Mouse (Mus musculus): Measurements from ENCODE around the gene Lrrk2. TPM values are rescaled to one million over a fixed set of nuclear protein-coding genes. Genes with fewer than 3 reads are reported as not detected.

Gene Lrrk2
- polyA plus RNA-seq, 1 experiment from 2014 or later: 1.6 TPM

GRCm38 (mm10) chr15:91754546-91754945 lies 81.6 kb downstream of the Lrrk2 start:
- H3K4me2 ChIP-seq (ENCODE audit: low read length): no peak overlapping the region
- no peak overlapping the region for H3K27ac ChIP-seq (ENCODE audit: low read depth, low read length)
- ATAC-seq (no peak), DNase-seq (ENCODE audit: low spot score) (peak; percentile 83)
- no peaks in the 10 kb centered on the region for H3K27me3 ChIP-seq (replicated peaks; ENCODE audit: control insufficient read depth, insufficient read depth, low read length)
- WGBS: 21% methylated on average over 3 of the region's 3 CpGs
- 0 out of 2 replicates have a peak, but pooled peaks cover 2% of the 10 kb centered on the region for H3K4me1 ChIP-seq (ENCODE audit: control insufficient read depth, insufficient read depth, low read length)
- H3K9me3 ChIP-seq (replicated peaks; ENCODE audit: control insufficient read depth, low read length): no peaks in the 10 kb centered on the region
- H3K4me3 ChIP-seq (ENCODE audit: low read depth, low read length): no peak overlapping the region
- no peaks in the 10 kb centered on the region for H3K36me3 ChIP-seq (ENCODE audit: control insufficient read depth, insufficient read depth, low read length)
- no peak overlapping the region for H3K9ac ChIP-seq (ENCODE audit: low read length)

DNA sequence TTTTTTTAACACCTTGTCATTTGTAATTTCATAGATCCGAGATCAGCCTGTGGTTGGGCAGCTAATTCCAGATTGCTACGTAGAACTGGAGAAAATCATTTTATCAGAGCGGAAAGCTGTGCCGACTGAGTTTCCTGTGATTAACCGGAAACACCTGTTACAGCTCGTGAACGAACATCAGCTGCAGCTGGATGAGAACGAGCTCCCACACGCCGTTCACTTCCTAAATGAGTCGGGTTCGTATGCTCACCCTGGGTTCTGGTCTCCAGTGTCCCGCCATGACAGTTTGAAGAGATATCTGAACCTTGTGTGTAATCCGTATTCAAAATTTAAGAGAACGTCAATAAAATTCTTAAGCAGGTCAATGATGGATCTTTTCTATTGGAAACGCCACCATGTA lies 82.8 kb downstream of the Lrrk2 start:
- Histone ChIP-seq H3K27me3 (replicated peaks; ENCODE audit: control insufficient read depth, insufficient read depth, low read length) (no peaks in the 10 kb centered on the region), H3K4me2 (ENCODE audit: low read length) (no peak overlapping the region), H3K36me3 (ENCODE audit: control insufficient read depth, insufficient read depth, low read length) (no peaks in the 10 kb centered on the region), H3K27ac (ENCODE audit: low read depth, low read length) (no peak overlapping the region), H3K9me3 (replicated peaks; ENCODE audit: control insufficient read depth, low read length) (no peaks in the 10 kb centered on the region), H3K4me1 (ENCODE audit: control insufficient read depth, insufficient read depth, low read length) (0 out of 2 replicates have a peak, but pooled peaks cover 2% of the 10 kb centered on the region), H3K4me3 (ENCODE audit: low read depth, low read length) (no peak overlapping the region), H3K9ac (ENCODE audit: low read length) (no peak overlapping the region)
- ATAC-seq (no peak), DNase-seq (ENCODE audit: low spot score) (no peak)
- WGBS: 92% methylated on average over 16 of the region's 16 CpGs

- WGBS: 48% methylated on average over 4 of the region's 4 CpGs
- Histone ChIP-seq H3K27me3 (replicated peaks; ENCODE audit: control insufficient read depth, insufficient read depth, low read length) (no peaks in the 10 kb centered on the region), H3K4me1 (ENCODE audit: control insufficient read depth, insufficient read depth, low read length) (no peaks in the 10 kb centered on the region), H3K4me2 (ENCODE audit: low read length) (no peak overlapping the region), H3K27ac (ENCODE audit: low read depth, low read length) (no peak overlapping the region), H3K9ac (ENCODE audit: low read length) (no peak overlapping the region), H3K9me3 (replicated peaks; ENCODE audit: control insufficient read depth, low read length) (no peaks in the 10 kb centered on the region), H3K36me3 (ENCODE audit: control insufficient read depth, insufficient read depth, low read length) (no peaks in the 10 kb centered on the region), H3K4me3 (ENCODE audit: low read depth, low read length) (no peak overlapping the region)
- no peak for DNase-seq (ENCODE audit: low spot score)
- ATAC-seq: no peak
These were observed 99.1 kb downstream of the Lrrk2 start for GRCm38 (mm10) chr15:91772041-91772440.

DNA sequence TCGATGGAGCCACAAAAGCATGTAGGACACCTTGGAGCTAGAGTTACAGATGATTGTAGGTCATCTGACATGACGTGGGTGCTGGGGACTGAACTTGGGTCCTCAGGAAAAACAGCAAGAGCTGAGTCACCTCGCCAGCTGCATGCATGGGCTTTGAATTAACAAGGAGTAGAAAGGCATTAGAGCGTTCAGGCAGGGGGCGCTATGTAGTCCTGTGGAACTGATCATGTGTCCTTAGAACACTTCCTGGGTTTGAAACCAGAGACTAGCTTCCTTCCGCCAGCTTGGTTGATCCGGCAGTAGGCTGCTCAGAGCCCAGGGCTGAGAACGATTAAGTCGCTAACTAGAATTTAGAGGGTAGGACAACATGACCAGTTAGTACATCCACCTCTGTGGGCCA lies 106.2 kb downstream of the Lrrk2 start:
- H3K36me3 ChIP-seq (ENCODE audit: control insufficient read depth, insufficient read depth, low read length): no peaks in the 10 kb centered on the region
- 93% methylated on average over 9 of the region's 9 CpGs for WGBS
- no peak for ATAC-seq
- H3K9me3 ChIP-seq (replicated peaks; ENCODE audit: control insufficient read depth, low read length): no peaks in the 10 kb centered on the region
- H3K9ac ChIP-seq (ENCODE audit: low read length): no peak overlapping the region
- no peaks in the 10 kb centered on the region for H3K27me3 ChIP-seq (replicated peaks; ENCODE audit: control insufficient read depth, insufficient read depth, low read length)
- DNase-seq (ENCODE audit: low spot score): no peak
- H3K4me2 ChIP-seq (ENCODE audit: low read length): no peak overlapping the region
- no peak overlapping the region for H3K27ac ChIP-seq (ENCODE audit: low read depth, low read length)
- H3K4me1 ChIP-seq (ENCODE audit: control insufficient read depth, insufficient read depth, low read length): no peaks in the 10 kb centered on the region
- H3K4me3 ChIP-seq (ENCODE audit: low read depth, low read length): no peak overlapping the region

- Histone ChIP-seq H3K9me3 (replicated peaks; ENCODE audit: control insufficient read depth, low read length) (no peaks in the 10 kb centered on the region), H3K4me1 (ENCODE audit: control insufficient read depth, insufficient read depth, low read length) (no peaks in the 10 kb centered on the region), H3K27ac (ENCODE audit: low read depth, low read length) (no peak overlapping the region), H3K4me3 (ENCODE audit: low read depth, low read length) (no peak overlapping the region), H3K9ac (ENCODE audit: low read length) (no peak overlapping the region), H3K27me3 (replicated peaks; ENCODE audit: control insufficient read depth, insufficient read depth, low read length) (no peaks in the 10 kb centered on the region), H3K36me3 (ENCODE audit: control insufficient read depth, insufficient read depth, low read length) (no peaks in the 10 kb centered on the region), H3K4me2 (ENCODE audit: low read length) (no peak overlapping the region)
- ATAC-seq (no peak), DNase-seq (ENCODE audit: low spot score) (peak; percentile 74)
- 31% methylated on average over 6 of the region's 6 CpGs for WGBS
These were observed 108.2 kb downstream of the Lrrk2 start for GRCm38 (mm10) chr15:91781172-91781571.

DNA sequence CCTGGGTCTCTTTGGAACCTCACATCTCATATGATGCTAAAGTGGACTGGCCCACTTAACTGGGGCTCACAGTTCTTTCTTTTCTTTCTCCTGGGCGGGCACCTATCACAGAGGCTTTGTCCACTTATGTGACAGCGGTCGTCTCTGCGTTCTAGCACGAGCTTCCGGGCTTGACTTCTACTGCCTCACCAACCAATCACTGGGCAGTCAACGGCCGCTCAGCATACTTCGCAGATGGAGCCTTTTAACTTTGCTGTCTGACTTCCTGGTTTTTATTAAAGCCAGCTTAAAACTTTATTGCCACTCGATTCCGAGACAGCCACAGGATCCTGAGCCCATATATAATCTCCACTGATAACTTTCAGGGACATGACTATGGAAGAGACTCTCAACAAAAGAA lies 115.4 kb downstream of the Lrrk2 start:
- no peak for ATAC-seq
- WGBS: 94% methylated on average over 11 of the region's 11 CpGs
- no peaks in the 10 kb centered on the region for H3K27me3 ChIP-seq (replicated peaks; ENCODE audit: control insufficient read depth, insufficient read depth, low read length)

GRCm38 (mm10) chr15:91806463-91806862 lies 133.5 kb downstream of the Lrrk2 start:
- Histone ChIP-seq H3K4me3 (ENCODE audit: low read depth, low read length) (no peak overlapping the region), H3K9me3 (replicated peaks; ENCODE audit: control insufficient read depth, low read length) (no peaks in the 10 kb centered on the region), H3K27ac (ENCODE audit: low read depth, low read length) (no peak overlapping the region), H3K27me3 (replicated peaks; ENCODE audit: control insufficient read depth, insufficient read depth, low read length) (no peaks in the 10 kb centered on the region), H3K36me3 (ENCODE audit: control insufficient read depth, insufficient read depth, low read length) (no peaks in the 10 kb centered on the region), H3K4me2 (ENCODE audit: low read length) (no peak overlapping the region), H3K4me1 (ENCODE audit: control insufficient read depth, insufficient read depth, low read length) (no peaks in the 10 kb centered on the region), H3K9ac (ENCODE audit: low read length) (no peak overlapping the region)
- DNase-seq (ENCODE audit: low spot score) (no peak), ATAC-seq (no peak)
- 73% methylated on average over 4 of the region's 4 CpGs for WGBS

More for the DNA sequence above, 115.4 kb downstream of the Lrrk2 start:
- H3K9me3 ChIP-seq (replicated peaks; ENCODE audit: control insufficient read depth, low read length): no peaks in the 10 kb centered on the region
- H3K4me2 ChIP-seq (ENCODE audit: low read length): no peak overlapping the region
- H3K36me3 ChIP-seq (ENCODE audit: control insufficient read depth, insufficient read depth, low read length): no peaks in the 10 kb centered on the region
- no peak overlapping the region for H3K27ac ChIP-seq (ENCODE audit: low read depth, low read length)
- no peak for DNase-seq (ENCODE audit: low spot score)
- H3K9ac ChIP-seq (ENCODE audit: low read length): no peak overlapping the region
- H3K4me1 ChIP-seq (ENCODE audit: control insufficient read depth, insufficient read depth, low read length): no peaks in the 10 kb centered on the region
- no peak overlapping the region for H3K4me3 ChIP-seq (ENCODE audit: low read depth, low read length)

GRCm38 (mm10) chr15:91835319-91835718 lies 162.3 kb downstream of the Lrrk2 start:
- WGBS: 85% methylated on average over 6 of the region's 6 CpGs
- ATAC-seq (no peak), DNase-seq (ENCODE audit: low spot score) (no peak)
- no peak overlapping the region for H3K9ac ChIP-seq (ENCODE audit: low read length)
- no peak overlapping the region for H3K4me2 ChIP-seq (ENCODE audit: low read length)
- H3K27me3 ChIP-seq (replicated peaks; ENCODE audit: control insufficient read depth, insufficient read depth, low read length): no peaks in the 10 kb centered on the region
- no peak overlapping the region for H3K27ac ChIP-seq (ENCODE audit: low read depth, low read length)
- H3K36me3 ChIP-seq (ENCODE audit: control insufficient read depth, insufficient read depth, low read length): no peaks in the 10 kb centered on the region
- H3K4me1 ChIP-seq (ENCODE audit: control insufficient read depth, insufficient read depth, low read length): no peaks in the 10 kb centered on the region
- H3K4me3 ChIP-seq (ENCODE audit: low read depth, low read length): no peak overlapping the region
- H3K9me3 ChIP-seq (replicated peaks; ENCODE audit: control insufficient read depth, low read length): no peaks in the 10 kb centered on the region

DNA sequence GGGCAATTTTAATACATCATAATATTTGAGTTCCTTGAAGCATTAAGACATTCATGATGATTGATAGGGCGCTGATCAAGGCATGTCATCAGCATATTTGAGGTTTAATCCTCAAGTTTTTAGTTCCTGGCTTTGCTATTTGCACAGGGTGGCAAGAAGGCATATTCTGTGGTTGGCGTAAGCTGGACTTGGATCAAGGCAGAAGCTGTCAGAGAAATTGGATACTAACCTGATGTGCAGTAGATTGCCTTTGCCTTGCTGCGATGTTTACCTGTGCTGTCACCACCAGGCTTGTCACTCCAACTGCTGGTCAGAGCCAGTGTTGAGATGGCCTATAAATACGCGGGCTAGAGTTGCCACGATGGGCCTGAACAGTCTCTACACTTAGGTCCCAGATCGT lies 165.0 kb downstream of the Lrrk2 start, which contains the start of gene Smgc:
Smgc (plus strand) TSS at position 301 of the 400 bp plus-strand sequence.
- no peaks in the 10 kb centered on the region for H3K4me1 ChIP-seq (ENCODE audit: control insufficient read depth, insufficient read depth, low read length)
- H3K36me3 ChIP-seq (ENCODE audit: control insufficient read depth, insufficient read depth, low read length): no peaks in the 10 kb centered on the region
- no peaks in the 10 kb centered on the region for H3K9me3 ChIP-seq (replicated peaks; ENCODE audit: control insufficient read depth, low read length)
- no peaks in the 10 kb centered on the region for H3K27me3 ChIP-seq (replicated peaks; ENCODE audit: control insufficient read depth, insufficient read depth, low read length)
- no peak within 1 kb of the TSS for H3K4me3 ChIP-seq (ENCODE audit: low read depth, low read length)
- DNase-seq (ENCODE audit: low spot score) (no peak), ATAC-seq (no peak)
- no peak within 1 kb of the TSS for H3K4me2 ChIP-seq (ENCODE audit: low read length)
- no peak within 1 kb of the TSS for H3K27ac ChIP-seq (ENCODE audit: low read depth, low read length)
- H3K9ac ChIP-seq (ENCODE audit: low read length): no peak within 1 kb of the TSS
- WGBS: 91% methylated on average over 7 of the region's 7 CpGs

All from forebrain, embryonic 14.5 days (tissue).